Mouse (Mus musculus): Measurements from ENCODE around the gene Wdr41.

DNA sequence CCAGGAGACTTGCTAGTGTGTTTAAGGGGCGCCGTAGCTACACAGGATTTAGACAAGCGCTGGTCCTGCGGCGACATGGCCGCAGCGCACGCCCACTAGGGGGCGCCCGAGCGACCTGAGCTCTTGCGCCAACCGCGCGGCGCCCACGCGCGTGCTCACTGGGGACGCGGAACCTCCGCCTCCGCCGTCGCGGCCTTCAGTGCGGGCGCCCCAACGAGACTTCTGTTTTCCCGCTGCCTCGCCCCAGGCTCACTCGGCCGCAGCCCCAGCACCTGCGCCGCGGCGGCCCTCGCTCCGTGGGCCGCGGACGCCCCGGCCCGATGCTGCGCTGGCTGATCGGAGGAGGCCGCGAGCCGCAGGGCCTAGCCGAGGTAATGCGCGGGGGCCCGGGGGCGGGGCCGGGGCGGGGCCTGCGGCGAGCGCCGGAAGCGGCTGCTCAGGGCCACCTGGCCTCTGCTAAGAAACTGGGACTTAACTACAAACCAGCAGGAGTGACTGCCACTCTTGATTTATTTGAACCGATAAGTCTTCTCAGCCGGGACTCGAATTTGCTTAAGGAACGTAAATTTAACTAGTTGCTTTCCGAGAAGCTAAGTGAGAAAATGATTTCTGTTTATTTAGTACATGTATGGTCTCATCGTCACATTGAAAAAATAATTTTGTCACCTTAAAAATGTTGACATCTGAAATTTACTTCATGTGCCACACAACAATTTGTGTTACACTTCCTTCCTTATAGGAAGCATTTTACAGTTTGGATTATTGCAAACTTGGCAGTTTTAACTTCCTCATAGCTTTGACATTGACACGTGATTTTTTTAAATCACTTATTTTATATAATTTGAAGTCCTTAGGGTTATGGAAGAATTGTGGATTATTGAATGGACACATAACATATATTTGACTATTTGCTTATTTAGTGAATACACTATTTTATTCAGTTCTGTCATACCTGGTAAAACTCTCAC lies at the start of gene Wdr41:
- TF ChIP-seq CTCF (IDR thresholded peaks at IDR 0.05; ENCODE audit: low read depth) (peak; percentile 95), EP300 (IDR thresholded peaks at IDR 0.05; ENCODE audit: low read depth) (no peak)

Measured in liver, postnatal 0 days (tissue).